Mouse (Mus musculus) G1E-ER4 (cell line): ENCODE results near the gene Myom1. TPM values are rescaled to one million over a fixed set of nuclear protein-coding genes. Genes with fewer than 3 reads are reported as not detected.

Experiments
- GATA1 ChIP-seq: IDR thresholded peaks from one replicate; pipeline ENCODE4 v1.8.0; 2012; ENCODE audit warnings: low read length, inconsistent platforms
- polyA plus RNA-seq: library from polyadenylated mRNA; stranded (reverse); fragments of >175 nt; gene quantifications from 2 replicates; pipeline ENCODE4 v1.2.3, GENCODE M21; 2012

The Myom1 gene
- polyA plus RNA-seq, 1 experiment, result 0.22 TPM

GRCm38 (mm10) chr17:71155271-71155670 lies 152.8 kb downstream of the Myom1 start:
- no peak for TF ChIP-seq GATA1

- TF ChIP-seq GATA1, result no peak
Observed at GRCm38 (mm10) chr17:71159152-71159567, 156.7 kb downstream of the Myom1 start.

GRCm38 (mm10) chr17:71159720-71160119 lies 157.3 kb downstream of the Myom1 start:
- TF ChIP-seq GATA1, result no peak

GRCm38 (mm10) chr17:71160244-71160995 lies 158.0 kb downstream of the Myom1 start:
- TF ChIP-seq GATA1, result no peak

- no peak for TF ChIP-seq GATA1
Observed at GRCm38 (mm10) chr17:71164991-71165390, 162.6 kb downstream of the Myom1 start.

GRCm38 (mm10) chr17:71168205-71168815 lies 165.9 kb downstream of the Myom1 start:
- no peak for TF ChIP-seq GATA1

- no peak for TF ChIP-seq GATA1
Observed at GRCm38 (mm10) chr17:71168846-71169245, 166.4 kb downstream of the Myom1 start.

GRCm38 (mm10) chr17:71169639-71170038 lies 167.2 kb downstream of the Myom1 start:
- no peak for TF ChIP-seq GATA1

GRCm38 (mm10) chr17:71171161-71171560 lies 168.7 kb downstream of the Myom1 start:
- peak; percentile 83 for TF ChIP-seq GATA1

Other genes with a start within 250 kb of the Myom1 start
- gene Tgif1, start 149.1 kb upstream of the Myom1 start, polyA plus RNA-seq, result 5.5 and 5.7 TPM in 2 replicates
- 55.1 and 105 TPM in 2 replicates for gene Myl12a, start 245 bp downstream of the Myom1 start, polyA plus RNA-seq
- 27.4 and 30.7 TPM in 2 replicates for gene Lpin2, start 179.9 kb downstream of the Myom1 start, polyA plus RNA-seq